Mouse (Mus musculus): ENCODE data around the gene Gm10972.
"Not testable (repeated sequence)": the region's sequence is repeated elsewhere in the genome, so short reads cannot be mapped to it uniquely, and the experiment has no call there.

Gm10972 gene

DNA sequence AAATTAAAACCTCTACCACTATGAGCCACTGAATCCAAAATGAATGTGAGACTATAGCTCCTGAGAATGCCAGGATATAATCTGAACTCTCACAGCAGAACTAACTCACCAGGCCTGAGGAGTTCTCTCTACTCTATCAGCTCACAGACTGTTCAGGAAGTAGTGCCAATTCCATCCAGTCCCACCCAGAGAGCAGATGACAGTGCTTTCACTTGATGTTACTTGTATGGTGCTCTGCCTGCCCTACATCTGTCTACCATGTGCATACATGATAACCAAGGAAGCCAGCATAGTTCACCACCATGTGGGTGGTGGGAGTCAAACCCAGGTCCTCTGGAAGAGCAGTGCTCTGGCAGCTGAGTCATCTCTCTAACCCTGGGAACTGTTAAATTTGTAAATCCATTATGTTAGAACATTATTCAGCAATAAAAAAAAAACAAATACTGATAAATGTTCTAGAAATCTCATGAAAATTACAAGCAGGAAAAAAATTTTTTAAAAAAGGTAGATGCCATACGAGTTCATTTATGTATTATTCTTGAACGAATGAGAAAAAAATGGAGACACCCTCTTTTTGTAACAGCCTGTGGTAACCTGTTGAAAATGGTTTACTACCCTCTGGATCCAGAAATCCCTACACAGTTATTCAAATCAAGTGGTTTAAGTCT is at the start of gene Gm10972:
Gene Gm10972 (plus strand): TSS at position 618 of the 668 bp plus-strand sequence.
- DNase-seq (ENCODE audit: low spot score), result not testable (repeated sequence)

GRCm38 (mm10) chr3:94595871-94596287 is 47.0 kb upstream of the Gm10972 start:
- no peak for DNase-seq (ENCODE audit: low spot score)

DNA sequence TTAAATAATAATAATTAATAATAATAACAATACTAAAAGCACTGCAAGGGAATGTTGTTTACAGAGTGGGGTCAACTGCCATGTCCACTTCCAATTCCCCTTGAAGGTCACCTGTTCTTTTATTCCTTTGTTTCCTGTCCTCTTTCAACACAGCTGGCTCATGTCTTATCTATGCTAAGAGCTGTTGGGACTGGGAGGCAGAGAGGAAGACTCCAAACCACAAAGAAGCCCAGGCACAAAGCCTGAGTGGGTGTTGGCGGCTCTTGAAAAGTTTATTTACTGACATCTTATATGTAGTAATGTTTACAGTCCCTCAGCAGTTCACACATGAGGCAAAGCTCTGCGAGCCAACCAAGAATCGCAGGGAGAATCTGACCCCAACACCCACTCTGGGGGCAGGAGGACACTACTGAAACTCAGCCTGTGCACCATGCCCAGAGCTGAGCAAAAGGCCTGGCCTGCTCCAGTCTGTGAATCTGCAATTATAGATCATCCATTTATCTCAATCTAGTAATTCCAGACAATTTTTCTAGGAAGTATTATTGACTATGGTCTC is 45.6 kb upstream of the Gm10972 start:
- DNase-seq (ENCODE audit: low spot score), result no peak

DNA sequence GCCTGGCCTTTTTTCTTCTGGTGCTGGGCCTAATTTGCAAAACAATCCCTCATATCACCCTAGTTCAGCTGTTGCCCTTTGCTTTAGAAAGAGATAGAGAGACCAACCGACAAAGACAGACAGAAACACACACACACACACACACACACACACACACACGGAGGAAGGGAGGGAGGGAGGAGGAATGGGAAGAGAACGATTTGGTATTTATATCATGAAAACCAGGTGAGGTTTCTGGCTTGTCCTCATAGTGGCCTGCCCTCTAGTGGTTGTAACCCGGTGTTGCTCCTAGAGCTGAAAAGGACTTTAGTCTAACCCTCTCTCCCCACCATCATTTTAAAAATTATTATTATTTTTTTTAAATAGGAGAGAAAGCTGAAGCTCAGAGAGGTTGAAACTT is 41.0 kb upstream of the Gm10972 start:
- DNase-seq (ENCODE audit: low spot score), result peak; percentile 33

DNA sequence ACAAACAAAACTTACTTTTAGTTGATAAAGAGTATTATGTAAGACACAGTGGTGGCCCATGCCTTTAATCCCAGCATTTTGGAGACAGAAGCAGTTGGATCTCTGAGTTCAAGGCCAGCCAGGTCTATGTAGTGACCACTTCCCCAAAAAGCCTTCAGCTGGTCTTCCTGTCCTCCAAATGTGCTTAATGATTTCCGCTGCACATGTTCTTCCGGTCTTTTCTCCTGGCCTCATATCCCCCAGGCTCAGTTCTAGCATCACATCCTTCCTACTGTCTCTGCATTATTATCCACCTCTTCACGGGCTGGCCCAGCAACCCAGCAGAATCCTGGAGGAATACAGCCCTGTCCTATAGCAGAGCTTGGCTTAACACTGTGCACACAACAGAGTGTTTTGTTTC is 33.3 kb upstream of the Gm10972 start:
- DNase-seq (ENCODE audit: low spot score), result no peak

DNA sequence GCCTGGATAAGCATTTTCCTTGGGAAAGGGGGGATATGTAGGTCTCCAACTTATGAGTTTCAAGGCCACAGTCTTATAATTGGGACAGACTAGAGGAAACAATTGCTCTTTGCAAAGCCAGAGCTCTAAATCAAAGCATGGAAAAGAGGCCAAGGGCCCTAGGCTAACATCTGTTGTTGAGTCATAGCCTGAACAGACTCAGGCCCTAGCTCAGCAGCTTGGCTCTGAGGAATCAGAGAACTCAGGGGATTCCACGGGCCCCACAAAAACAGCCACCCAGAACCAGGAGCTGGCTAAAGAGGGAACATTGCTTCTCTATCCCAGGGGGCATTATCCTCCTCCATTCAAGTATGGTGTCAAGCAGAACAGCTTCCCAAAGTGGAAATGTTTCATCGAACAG is 32.3 kb upstream of the Gm10972 start:
- no peak for DNase-seq (ENCODE audit: low spot score)

- DNase-seq (ENCODE audit: low spot score), result no peak
Measured at GRCm38 (mm10) chr3:94611343-94611742, 31.6 kb upstream of the Gm10972 start.

DNA sequence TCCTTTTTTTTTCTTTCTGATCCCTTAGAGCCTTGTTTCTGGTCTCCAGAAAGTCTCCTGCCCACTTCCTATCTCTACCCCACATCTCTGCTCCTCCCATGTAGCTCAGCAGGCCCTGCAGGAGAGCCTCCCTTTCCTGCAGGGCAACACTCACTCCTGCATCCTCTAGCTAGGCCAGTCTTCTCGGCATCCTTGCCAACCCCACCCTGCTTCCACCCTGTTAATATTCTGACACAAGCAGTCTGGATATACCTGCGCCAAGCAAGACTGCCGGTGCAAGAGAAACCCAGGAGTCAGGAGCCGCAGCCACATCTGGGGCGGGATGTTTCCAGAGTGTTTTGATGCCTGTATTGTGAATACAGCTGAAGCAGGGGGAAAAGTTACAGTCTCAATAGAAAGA is 31.1 kb upstream of the Gm10972 start:
- no peak for DNase-seq (ENCODE audit: low spot score)

GRCm38 (mm10) chr3:94612274-94612673 is 30.6 kb upstream of the Gm10972 start:
- no peak for DNase-seq (ENCODE audit: low spot score)

DNA sequence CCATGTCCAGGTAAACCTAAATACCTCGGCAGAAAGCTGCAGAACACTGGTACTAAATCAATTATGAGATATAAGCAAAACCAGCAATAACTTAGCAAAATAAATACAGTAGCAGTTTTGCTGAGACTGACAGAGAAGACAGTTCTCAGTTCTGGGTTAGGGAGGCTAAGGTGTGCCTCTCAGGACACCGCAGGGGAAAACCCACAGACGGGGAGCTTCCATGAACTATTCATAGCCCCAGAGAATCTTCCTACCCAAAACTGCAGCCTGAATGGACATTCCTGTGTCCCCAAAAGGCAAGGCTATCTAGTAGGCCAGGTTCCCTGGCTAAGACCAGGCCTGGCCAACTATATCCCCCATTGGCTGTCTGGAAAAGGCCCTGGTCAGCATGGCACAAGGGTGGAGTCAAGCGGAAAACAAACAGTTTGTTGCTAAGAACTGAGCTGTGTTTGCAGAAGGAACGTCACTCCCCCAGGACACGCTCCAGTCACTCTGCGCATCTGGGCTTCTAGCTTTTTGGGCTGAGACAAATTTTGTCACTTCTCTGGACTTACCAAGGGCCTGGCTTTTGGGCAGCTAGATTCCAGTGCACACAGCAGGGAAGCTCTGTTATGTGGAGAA is 29.5 kb upstream of the Gm10972 start:
- no peak for DNase-seq (ENCODE audit: low spot score)

GRCm38 (mm10) chr3:94616717-94617116 is 26.2 kb upstream of the Gm10972 start:
- peak; percentile 59 for DNase-seq (ENCODE audit: low spot score)

DNA sequence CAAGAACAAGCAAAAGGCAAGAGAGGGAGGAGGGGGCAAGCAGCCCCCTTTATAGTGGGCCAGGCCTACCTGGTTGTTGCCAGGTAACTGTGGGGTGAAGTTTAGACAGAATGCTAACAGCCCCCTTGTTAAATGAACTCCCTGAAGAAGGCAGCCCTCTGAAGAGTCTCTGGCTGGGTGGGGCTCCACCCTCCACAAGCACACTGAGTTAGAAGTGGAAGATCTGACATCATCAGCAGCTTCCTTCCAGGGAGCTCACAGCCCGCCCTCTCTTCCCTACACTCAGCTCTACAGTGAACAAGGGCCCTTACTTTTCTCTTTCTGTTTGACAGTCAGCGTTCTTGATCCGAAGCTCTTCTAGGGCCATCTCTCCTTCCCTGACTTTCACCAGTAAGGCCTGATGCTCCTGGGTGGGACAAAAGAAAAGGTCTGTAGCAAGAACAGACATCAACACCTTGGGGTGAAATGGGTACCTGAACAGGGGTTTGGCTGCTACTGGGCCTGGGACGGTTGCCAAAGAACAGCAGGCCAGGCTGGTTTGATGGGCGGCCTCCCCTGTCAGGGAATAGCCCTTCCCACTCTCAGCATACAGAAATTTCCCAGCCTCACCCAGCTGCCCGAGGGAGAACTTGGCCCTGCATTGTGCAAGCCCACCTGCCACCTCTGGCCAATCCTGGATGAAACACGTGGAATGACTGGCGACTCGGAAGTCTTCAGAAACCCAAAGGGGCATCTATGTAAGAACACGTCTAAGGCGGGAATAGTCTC is 21.0 kb upstream of the Gm10972 start:
- DNase-seq (ENCODE audit: low spot score), result peak; percentile 15

DNA sequence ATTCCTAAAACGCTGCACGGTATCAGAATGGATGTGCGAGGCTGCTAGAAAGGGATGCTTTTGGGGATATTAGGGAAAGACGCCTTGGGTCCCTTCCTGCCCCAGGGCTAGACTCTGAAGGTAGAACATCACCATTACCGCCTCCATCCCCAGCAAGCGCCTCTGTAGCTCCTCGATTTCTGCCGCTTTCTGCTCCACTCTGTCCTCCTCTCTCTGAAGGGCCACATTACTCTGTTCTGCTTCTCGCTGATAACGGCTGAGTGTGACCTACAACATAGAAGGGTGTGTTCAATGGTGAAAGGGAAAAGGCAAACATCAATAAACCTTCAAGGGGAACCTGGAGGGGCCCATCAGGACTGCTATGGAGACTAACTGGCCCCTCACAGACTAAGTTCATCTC is 20.4 kb upstream of the Gm10972 start:
- DNase-seq (ENCODE audit: low spot score), result no peak

DNA sequence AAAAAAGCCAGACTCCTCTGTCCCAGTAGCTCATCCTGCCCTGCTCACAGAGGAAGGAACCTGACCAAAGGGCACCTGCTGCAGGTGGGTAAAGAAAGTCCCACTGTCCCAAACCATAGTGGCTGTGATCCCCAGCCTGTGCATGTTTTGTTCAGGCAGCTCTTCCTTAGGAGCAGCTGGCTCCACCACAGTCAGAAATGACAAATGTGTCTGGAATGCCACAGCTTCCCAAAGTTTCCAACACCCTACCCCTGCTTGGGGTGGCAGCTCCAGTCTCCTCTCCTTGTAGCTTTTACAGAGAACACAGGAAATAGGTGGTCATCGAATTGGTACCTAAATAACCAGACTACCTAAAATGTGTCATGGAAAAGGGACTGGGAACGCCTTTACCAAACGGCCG is 18.6 kb upstream of the Gm10972 start:
- DNase-seq (ENCODE audit: low spot score), result no peak

- no peak for DNase-seq (ENCODE audit: low spot score)
Measured at GRCm38 (mm10) chr3:94628712-94629111, 14.2 kb upstream of the Gm10972 start.

GRCm38 (mm10) chr3:94629876-94630275 is 13.0 kb upstream of the Gm10972 start:
- no peak for DNase-seq (ENCODE audit: low spot score)

DNA sequence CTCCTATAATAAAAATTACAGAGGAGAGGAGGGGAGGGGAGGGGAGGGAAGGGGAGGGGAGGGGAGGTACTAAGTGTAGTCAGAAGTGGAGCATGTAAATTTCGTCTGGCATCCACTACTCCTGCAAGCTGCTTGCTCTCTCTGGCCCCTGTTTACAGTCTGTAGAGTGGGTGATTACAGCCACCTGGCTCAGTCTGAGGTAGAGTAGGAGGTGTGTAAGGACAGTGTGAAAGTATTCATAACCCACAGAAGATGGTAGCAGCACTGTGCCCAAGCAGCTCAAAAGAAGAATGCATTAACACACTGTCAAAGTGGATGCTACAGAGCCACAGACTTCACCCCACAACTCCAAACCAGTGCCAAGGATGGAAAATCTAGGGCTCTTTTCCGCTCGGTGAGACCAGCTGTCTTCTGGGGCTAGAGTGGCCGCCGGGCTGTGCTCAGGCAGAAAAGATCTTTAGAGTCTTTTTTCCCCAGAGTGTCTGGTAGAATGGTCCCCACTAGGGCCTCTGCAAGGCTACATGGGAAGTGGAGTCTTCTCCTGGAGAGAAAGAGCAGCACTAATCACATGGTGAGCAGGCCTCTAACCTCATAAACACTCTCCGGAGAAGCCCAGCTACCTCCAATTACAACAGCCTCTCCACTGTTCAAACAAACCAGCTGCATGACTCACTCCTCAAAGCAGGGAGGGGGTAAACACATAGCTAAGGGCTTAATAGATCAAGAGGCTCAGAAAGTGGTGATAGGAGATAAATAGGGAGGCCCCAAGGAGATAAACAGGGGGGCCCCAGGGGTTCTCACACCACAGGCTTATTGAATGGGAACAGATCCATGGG is 6.1 kb downstream of the Gm10972 start:
- DNase-seq (ENCODE audit: low spot score), result no peak

DNA sequence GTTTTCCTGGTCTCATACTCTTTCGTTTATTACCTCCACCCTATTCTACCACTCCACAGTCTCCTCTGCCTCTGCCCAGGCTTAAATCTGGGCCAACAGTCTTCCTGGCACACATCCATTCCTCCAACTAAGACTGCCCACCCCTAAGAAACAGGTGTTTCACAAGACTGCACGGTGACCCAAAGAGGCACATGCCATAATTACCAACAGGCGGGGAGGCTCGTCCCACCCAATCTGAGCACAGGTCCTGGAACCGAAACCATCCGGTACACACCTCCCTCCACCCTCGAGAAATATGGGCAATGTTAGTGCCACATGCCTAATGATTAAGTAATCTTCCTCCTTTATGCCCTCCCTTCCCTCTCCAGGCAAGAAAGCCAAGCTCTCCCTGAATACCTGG is 7.5 kb downstream of the Gm10972 start:
- no peak for DNase-seq (ENCODE audit: low spot score)

- DNase-seq (ENCODE audit: low spot score), result not testable (repeated sequence)
Measured at GRCm38 (mm10) chr3:94653967-94654366, 11.1 kb downstream of the Gm10972 start.

- not testable (repeated sequence) for DNase-seq (ENCODE audit: low spot score)
Measured at GRCm38 (mm10) chr3:94657852-94658739, 15.2 kb downstream of the Gm10972 start.

DNA sequence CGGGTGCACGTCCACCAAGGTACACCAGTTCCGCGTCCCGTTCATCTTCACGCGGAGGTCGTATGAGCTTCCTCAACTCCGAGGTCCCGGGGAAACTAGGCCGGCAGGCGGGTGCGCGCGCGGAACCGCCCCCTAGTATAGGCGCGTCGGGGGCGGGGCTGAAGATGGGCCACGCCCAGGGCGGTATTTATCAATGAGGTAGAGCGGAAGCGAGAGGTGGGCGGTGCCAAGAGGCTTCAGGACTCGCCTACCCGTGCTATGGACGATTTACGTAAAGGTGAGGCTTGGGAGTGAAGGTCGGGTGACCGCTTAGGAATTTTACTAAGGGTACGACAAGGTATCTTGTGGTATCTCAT is 15.8 kb downstream of the Gm10972 start, which contains the start of gene Tuft1:
Gene Tuft1 (minus strand): TSS at position 133 of the 356 bp plus-strand sequence.
- peak; percentile 88 for DNase-seq (ENCODE audit: low spot score)
